Mouse (Mus musculus) intestine, embryonic 16.5 days (tissue): ENCODE data around the gene Gm14139. TPM values are rescaled to one million over a fixed set of nuclear protein-coding genes. Genes with fewer than 3 reads are reported as not detected.
"Not testable (repeated sequence)": the region's sequence is repeated elsewhere in the genome, so short reads cannot be mapped to it uniquely, and the experiment has no call there.

Experiments
- ATAC-seq: fragments of 200-750 bp; cut with Nextera tagmentation; 2 replicates; pipeline ENCODE4 v1.8.0; 2017; ENCODE audit warnings: moderate TSS enrichment, moderate library complexity
- H3K27ac ChIP-seq: fragments of 300-500 bp; sonication (generic); 2 replicates; pipeline ENCODE4 v1.5.1; 2014; ENCODE audit warnings: mild to moderate bottlenecking, low read length
- H3K27me3 ChIP-seq: fragments of 300-500 bp; sonication (generic); replicated peaks from 2 replicates; pipeline ENCODE4 v1.6.1; 2014; ENCODE audit warnings: low read length, control low read depth, mixed read lengths; ENCODE audit not compliant: control insufficient read depth, insufficient read depth
- H3K36me3 ChIP-seq: fragments of 300-500 bp; sonication (generic); 2 replicates; pipeline ENCODE4 v1.6.1; 2014; ENCODE audit warnings: low read length, control low read depth; ENCODE audit not compliant: control insufficient read depth, insufficient read depth
- H3K4me1 ChIP-seq: fragments of 300-500 bp; sonication (generic); 2 replicates; pipeline ENCODE4 v1.6.1; 2014; ENCODE audit warnings: low read length, control low read depth, mixed read lengths; ENCODE audit not compliant: control insufficient read depth, insufficient read depth
- H3K4me2 ChIP-seq: fragments of 300-500 bp; sonication (generic); 2 replicates; pipeline ENCODE4 v1.6.1; 2014; ENCODE audit warnings: low read depth, low read length, control low read depth
- H3K4me3 ChIP-seq: fragments of 300-500 bp; sonication (generic); 2 replicates; pipeline ENCODE4 v1.5.1; 2014; ENCODE audit warnings: mild to moderate bottlenecking, low read length
- H3K9ac ChIP-seq: fragments of 300-500 bp; sonication (generic); 2 replicates; pipeline ENCODE4 v1.6.1; 2014; ENCODE audit warnings: low read depth, low read length
- H3K9me3 ChIP-seq: fragments of 300-500 bp; sonication (generic); 2 replicates; pipeline ENCODE4 v1.6.1; 2016; ENCODE audit warnings: low read length, control low read depth; ENCODE audit not compliant: control insufficient read depth
- WGBS: fragments of 180-500 bp; shearing (Covaris S2); extraction: QIAGEN DNeasy Blood & Tissue Kit; methylation state at CpG from one replicate; pipeline ENCODE4 v1.1.7; 2014; 5-methylcytosine and 5-hydroxymethylcytosine counted together
- polyA plus RNA-seq: library from polyadenylated mRNA; unstranded; fragments of >200 nt; fragmentation: Nextera tagmentation; extraction: Ambion mirVana; gene quantifications from 2 replicates; pipeline ENCODE4 v1.2.1, GENCODE M21; 2015

Gm14139 gene
- polyA plus RNA-seq, 1 experiment from 2014 or later, result not detected

DNA sequence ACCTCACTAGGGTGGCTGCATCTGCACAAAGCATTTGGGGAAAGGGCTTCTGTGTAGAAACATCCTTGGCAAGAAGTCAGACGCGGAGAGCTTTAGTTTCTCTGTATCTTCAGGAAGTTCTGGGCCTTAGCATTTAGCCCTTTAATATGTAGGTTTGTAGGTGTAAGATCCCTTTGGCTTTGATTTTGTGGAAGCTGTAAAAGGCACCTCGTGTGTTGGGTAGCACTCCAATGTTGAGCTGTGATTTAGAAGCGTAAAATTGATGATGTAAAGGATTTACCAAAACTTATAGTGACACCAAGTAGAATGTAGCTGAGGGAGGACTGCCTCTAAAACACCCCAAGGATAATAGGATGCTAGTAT, 36.8 kb downstream of the Gm14139 start:
- H3K4me2 ChIP-seq, result peak overlapping the region; percentile 47; the same call in 1 of the 2 replicates
- H3K9me3 ChIP-seq, H3K36me3 ChIP-seq, H3K27me3 ChIP-seq, H3K4me1 ChIP-seq, H3K27ac ChIP-seq, ATAC-seq: not testable (repeated sequence)
- peak overlapping the region; percentile 48 for H3K4me3 ChIP-seq
- WGBS, result 1% methylated on average over 3 of the region's 4 CpGs
- H3K9ac ChIP-seq, result peak overlapping the region; percentile 56

DNA sequence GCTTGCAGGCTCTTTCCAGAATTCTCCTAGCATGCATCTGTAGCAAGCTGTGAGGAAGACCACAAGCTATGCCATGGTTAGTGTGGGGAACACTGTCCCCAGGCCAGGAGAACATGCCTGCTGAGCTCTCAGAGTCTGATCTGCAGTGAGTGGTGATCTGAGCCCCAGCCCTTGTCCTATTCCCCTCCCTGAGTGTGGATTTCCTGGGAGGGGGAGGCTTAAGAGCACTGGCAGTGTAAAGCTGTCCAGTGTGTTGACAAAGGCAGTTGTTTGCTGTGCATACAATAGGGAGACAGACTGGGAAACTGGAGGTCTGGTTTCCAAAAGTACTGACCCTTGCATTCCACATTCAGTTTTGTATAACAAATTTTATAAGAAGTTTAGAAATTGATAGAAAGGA, 41.7 kb downstream of the Gm14139 start:
- not testable (repeated sequence) for H3K36me3 ChIP-seq, H3K4me1 ChIP-seq, H3K27me3 ChIP-seq, H3K4me3 ChIP-seq, H3K27ac ChIP-seq, H3K9me3 ChIP-seq, H3K9ac ChIP-seq, H3K4me2 ChIP-seq
- ATAC-seq, result peak; percentile 29; the same call in 1 of the 2 replicates

Other genes with a start within 250 kb of the Gm14139 start
- gene Zfp120, start 45.0 kb upstream of the Gm14139 start, polyA plus RNA-seq, result 6.9 and 7.0 TPM in 2 replicates
- not detected in 2 replicates for gene Gm10770, start 2.1 kb upstream of the Gm14139 start, polyA plus RNA-seq
- gene Zfp937, start 36.3 kb downstream of the Gm14139 start, polyA plus RNA-seq, result 7.2 and 8.3 TPM in 2 replicates
- gene Gm21994, start 73.8 kb downstream of the Gm14139 start, polyA plus RNA-seq, result 3.0 and 3.4 TPM in 2 replicates
- 0.04 TPM in 1 of 2 replicates, not detected in the other for gene Gm14124, start 75.8 kb downstream of the Gm14139 start, polyA plus RNA-seq
- gene Gm10130, start 141.9 kb downstream of the Gm14139 start, polyA plus RNA-seq, result 1.8 and 3.3 TPM in 2 replicates
- 4.7 and 5.5 TPM in 2 replicates for gene 3300002I08Rik, start 181.0 kb downstream of the Gm14139 start, polyA plus RNA-seq